Mouse (Mus musculus) MEL-GATA-1-ER (cell line): ENCODE data around the gene Uqcrc1.

Experiments
- DNase-seq: peaks from one replicate; pipeline ENCODE4 v3.0.0-alpha.2; 2012; ENCODE audit warnings: low read depth; ENCODE audit errors: extremely low read depth

Uqcrc1 gene

GRCm38 (mm10) chr9:108983209-108983608, 46.8 kb downstream of the Uqcrc1 start:
- DNase-seq: no peak

GRCm38 (mm10) chr9:108985710-108986109, 49.3 kb downstream of the Uqcrc1 start, which contains the start of gene Ucn2:
Gene Ucn2, plus strand, starts transcription at chr9:108986010.
- no peak for DNase-seq

- no peak for DNase-seq
Measured at GRCm38 (mm10) chr9:108987704-108988350, 51.4 kb downstream of the Uqcrc1 start.

GRCm38 (mm10) chr9:108989802-108990461, 53.5 kb downstream of the Uqcrc1 start:
- no peak for DNase-seq

DNA sequence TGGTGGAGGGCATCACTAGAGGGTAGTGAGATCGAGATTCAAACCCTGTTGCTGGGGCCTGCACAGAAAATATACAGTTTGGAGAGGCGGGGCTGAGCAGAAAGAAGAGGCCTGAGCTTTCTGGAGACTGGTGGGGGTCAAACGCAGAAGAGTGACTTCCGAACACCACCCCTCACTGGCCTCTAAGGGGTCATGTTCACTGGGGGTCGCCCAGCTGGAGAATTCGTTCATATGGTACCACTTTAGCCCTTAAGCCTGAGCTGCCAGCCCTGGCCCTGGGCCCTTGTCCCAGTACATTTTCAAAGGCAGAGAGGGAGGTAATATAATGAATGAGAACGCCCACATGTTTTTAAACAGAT, 54.0 kb downstream of the Uqcrc1 start:
- DNase-seq: no peak

DNA sequence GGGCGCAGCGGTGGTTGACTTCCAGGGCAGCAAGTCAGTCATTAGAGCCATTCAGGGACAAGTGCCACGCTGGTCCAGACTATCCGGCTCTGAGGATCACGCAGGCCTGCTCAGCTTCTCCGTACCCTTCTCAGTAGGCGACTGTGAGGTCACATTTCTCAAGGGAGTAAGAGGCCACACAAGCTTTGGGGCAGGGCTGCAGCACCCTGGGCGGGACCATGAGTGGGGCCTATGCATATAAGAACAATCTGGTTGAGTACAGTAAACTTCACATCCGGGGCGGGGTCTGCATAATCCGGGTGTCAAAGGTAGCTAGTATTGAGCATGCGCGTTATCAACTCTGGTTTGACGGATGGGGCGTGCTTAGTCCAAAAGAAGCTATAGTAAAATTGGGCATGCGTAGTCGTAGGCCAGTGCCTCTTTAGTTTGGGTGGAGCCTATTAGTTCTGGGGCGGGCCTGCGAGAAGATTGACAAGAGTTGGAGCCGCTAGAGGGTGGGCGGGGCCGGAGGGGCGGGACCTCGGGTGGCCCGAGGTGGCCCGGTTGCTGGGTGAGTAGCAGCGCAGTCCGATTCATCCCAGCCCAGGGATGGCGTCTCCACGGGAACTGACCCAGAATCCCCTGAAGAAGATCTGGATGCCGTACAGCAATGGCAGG, 55.1 kb downstream of the Uqcrc1 start, which contains the start of gene Pfkfb4:
Pfkfb4 (plus strand) TSS at position 351 of the 657 bp plus-strand sequence.
- peak; percentile 99 for DNase-seq

GRCm38 (mm10) chr9:108992085-108992469, 55.6 kb downstream of the Uqcrc1 start:
- DNase-seq: no peak

- DNase-seq: no peak
Measured at GRCm38 (mm10) chr9:108992620-108993361, 56.4 kb downstream of the Uqcrc1 start.

DNA sequence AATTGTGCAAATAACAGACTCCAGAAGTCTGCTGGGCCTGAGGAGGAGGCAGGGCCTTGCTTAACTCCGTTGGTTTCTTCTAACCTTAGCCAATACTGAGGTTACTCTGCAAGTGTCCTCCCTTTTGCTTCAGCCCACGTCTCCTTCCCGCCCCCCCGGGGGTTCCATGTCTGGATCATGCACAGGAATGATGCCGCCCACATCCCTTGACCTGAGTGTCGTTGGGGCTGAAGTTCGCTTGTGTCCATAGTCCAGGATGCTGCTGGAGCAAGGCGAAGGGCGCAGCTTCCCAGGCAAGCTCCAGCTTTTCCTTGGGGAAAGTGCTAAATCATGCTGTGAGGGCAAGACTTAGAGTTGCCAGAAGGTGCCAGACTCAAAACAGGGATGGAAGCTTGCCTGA, 60.0 kb downstream of the Uqcrc1 start:
- DNase-seq: no peak

DNA sequence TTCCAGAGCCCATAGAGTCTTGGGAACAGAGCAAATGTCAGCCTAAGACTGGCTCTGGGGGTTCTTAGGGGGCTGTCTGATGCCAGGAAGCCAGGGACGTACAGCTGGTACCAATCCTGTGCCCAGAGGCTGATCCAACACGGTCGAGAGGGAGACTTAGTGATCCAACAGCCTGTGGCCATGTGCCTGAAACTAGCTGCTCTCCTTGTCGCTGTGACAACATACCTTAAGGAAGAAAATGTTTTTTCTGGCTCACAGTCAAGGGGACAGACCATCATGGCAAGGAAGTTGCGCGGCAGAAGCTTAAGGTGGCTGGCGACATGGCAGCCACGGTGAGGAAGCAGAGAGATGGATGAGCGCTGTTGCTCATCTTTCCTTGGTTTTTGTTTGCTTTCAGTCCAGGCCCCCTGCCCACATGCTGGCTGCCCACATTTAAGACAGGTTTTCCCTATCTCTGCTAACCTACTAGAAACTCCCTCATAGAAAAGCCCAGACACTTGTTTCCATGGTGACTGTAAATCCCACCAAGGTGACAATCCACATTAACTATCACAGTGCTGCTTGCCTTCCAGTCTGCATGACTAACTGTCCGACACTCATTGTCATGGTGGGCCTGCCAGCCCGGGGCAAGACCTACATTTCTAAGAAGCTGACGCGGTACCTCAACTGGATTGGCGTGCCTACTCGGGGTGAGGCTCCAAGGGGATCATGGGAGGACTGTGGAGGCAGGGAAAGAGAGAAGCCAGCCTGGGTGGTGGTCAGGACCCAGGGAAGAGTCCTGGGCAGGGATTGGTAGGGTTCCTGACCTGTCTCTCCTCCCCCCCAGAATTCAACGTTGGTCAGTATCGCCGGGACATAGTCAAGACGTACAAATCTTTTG, 62.1 kb downstream of the Uqcrc1 start:
- DNase-seq: no peak

GRCm38 (mm10) chr9:108999167-108999526, 62.7 kb downstream of the Uqcrc1 start:
- DNase-seq: peak; percentile 85
